Mouse (Mus musculus) kidney, adult 18-20 months (tissue): ENCODE data around the gene Plekho2.

Experiments used
- DNase-seq: peaks from one replicate; pipeline ENCODE4 v3.0.0; 2021

The Plekho2 gene

DNA sequence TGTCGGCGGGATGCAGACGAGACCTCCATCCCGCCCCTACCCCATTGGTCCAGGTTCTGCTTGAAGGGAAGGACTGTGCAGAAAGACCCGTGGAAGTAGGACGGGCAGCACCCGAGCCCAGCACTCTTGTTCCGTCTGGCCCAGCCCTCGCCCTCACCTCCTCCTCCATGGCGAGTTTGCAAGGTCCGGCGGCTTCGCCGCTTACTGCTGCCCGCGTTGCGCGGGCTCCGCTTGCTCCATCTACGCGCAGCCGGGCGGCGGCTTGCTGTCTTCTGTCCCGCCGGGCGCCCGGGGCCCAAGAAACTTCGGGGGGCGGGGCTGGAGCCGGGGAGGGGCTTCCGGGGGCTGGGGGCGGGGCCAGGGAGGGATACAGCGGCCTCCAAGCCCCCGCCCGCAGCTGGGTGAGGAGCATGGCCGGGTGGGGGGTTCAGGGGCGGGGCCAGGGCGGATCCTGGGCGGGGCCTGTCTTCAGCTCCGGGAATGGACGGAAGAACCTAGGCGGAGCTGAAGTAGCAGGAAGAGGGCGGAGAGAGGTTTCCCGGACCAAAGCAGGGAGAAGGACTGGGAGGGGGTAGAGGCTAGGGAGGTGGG is at the start of gene Plekho2:
Plekho2 (minus strand) TSS at position 260 of the 591 bp plus-strand sequence.
- peak; percentile 91 for DNase-seq

DNA sequence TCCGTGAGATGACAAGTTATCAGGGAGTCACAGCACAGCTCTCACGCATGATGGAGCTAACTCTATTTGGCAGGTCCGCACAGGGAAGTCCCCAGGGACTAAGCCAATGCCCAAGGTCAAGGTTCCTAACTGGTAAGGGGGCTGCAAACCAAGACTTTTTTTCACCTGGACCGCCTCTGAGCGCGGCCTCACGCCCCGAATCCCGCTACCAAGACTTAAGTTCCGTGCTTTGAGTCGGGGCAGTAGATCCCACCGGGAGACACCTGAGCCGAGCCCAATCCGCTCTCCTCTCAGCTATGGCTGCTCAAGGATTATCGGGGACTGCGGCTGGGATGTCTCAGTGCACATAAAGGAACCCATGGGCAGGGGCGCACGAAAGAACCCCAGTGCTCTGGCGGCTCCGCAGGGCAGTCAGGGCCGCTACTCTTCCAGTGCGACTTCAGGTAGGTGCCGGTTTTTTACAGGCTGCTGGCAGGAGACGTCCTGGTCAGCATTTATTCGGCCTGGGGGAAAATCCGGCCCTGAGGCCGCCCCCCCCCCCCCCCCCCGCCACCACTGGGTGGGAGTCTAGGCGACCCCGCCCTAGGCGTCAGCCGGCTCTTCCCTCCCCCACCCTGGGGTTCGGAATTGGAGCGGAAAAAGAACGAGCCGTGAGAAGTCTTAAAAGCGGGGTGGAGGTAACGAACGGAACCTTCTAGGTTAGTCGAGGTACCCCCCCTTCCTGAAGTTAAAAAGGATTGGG is 49.4 kb upstream of the Plekho2 start, which contains the start of gene Rbpms2:
Rbpms2 (plus strand) TSS at position 624 of the 742 bp plus-strand sequence.
- peak; percentile 75 for DNase-seq

DNA sequence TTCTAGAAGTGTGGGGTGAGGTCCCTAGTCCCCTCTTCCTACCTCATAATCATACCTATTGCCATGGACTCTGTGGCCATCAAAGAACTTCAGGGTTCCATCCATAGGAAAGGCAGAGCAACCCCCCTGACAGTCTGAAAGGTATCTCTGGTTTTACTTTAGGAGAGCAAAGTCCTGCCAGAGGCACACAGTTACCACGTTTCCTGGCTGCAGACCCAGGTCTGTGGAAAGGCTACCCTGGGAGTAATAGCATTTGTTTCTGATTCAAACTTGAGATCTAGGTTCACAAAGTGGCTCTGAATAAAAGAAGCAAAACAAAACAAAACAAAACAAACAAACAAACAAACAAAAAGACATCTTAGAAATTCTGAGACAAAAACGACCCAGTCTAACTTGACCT is 44.4 kb upstream of the Plekho2 start:
- DNase-seq = no peak

DNA sequence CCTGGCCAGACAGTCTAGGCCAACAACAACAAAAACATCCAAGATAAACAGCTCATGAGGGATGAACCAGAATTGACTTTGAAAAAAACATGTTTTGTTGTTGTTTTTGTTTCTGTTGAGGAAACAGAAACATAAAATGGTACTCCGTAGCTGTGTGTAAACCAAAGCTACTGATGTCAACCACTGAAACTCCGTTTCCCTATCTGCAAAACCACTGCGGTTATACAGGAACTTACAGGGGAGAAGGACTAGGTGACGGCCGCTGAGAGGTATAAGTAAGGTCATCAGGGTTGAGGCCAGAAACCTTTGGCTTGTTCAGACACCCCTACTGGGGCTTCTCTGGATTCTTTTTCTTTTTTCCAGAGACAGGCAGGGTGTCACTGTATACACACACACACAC is 43.0 kb upstream of the Plekho2 start:
- no peak for DNase-seq

DNA sequence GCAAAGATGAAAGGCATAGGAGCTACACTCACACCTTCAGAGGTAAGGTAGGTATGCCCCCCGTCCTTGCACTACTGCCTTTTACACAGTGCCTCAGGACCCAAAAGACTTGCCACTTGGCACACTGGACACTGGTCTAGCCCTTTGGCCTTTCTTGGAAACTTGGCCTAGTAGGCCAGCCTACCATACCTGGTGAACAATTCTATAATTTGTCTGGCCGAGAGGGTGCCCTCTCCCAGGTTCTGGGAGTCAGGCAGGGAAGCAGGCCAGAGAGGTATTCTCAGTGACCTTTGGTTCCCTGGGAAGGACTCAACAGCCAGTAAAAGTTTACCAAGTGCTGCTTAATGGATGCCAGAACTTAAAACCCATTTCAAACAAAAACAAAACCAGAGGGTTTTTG is 41.8 kb upstream of the Plekho2 start:
- DNase-seq = peak; percentile 61

DNA sequence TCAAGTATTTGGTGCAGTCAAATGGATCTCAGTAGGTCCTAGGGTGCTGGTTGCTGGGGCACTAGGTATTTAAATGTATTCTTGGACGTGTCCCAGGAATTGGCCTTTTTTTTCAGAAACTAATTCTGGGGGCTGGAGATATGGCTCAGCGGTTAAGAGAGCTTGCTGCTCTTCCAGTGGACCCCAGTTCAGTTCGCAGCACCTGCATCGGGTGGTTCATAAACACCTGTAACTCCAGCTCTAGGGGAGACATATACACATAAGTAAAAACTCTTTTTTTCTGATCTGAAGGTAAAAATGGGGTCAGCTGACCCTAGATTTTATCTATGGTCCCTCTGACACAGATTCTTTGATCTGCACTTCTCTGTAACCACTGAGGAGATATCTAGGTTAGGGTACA is 41.4 kb upstream of the Plekho2 start:
- DNase-seq = no peak

DNA sequence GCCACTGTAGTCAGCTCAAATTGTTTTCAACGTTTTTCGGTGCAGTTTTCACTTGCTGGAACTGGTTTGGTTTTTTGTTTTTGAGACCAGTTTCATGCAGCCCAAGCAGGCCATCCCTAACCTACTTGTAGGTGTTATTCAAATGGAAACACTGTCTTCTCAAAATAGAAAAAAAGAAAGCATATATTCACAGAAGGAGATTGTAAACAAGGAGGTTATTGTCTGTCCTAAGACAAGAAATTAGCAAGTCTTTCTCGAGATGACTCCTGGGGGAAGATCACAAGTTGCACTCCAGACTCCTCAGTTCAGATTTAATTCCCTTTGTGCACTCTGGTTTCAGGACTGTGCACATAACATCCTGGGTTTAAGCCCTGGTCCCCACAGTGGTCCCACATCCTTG is 39.5 kb upstream of the Plekho2 start:
- DNase-seq = no peak

DNA sequence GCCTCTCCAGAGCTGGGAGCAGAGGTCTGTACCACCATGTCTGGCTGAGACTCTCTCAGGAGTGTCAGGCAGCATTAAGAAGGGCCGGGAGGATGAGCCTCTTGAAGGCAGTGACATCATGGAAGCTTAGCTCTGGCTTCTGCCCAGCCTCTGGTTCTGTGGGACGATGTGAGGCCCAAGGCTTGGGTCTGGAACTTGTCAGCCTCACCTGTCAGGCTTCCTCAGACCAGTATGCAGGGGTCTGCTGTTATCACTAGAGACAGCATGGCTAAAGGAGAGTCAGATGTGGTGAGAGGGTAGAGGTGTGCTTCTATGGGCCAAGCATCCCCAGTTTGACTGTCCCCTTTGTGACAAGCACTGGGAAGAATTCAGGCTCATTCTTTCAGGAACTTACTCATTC is 33.3 kb upstream of the Plekho2 start:
- DNase-seq = no peak

DNA sequence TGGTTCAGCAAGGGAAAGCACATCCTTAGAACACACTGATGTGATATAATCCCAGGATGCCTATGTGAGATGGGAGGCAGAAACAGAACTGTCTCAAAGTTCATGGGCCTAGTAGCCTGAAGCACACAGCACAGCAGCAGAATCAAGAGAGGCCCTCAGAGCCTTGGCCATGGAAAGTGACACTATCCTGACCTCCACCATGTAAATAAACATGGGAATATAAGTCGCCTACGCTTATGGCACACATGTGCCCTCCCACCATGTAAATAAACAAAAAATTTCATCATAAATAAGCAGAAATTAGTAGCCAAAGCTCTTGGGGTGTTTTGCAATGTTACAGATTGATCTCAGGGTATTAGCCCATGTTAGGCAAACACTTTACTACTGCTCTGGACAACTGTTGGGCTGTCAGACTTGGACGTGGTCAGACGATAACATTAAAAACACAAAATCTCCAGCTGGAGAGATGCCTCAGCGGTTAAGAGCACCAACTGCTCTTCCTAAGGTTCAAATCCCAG is 32.2 kb upstream of the Plekho2 start:
- DNase-seq = no peak

DNA sequence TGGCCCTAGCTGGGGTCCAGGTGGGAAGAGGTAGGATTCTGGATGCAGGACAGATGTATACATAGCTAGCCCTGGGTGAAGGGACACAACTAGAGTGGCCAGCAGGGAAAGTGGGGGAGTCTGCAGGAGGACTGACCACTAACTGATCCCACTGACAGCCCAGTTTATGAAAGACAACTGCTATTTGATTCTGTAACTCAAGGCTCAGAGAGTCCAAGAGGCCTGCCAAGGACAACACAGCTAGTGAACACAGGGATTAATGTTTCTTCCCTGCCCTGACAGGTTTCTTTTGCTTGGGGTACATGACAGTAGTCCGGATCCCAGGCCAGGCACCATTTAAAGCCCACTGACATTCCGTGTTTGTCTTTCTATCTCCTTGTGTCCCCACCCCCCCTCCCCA is 27.3 kb upstream of the Plekho2 start:
- no peak for DNase-seq

DNA sequence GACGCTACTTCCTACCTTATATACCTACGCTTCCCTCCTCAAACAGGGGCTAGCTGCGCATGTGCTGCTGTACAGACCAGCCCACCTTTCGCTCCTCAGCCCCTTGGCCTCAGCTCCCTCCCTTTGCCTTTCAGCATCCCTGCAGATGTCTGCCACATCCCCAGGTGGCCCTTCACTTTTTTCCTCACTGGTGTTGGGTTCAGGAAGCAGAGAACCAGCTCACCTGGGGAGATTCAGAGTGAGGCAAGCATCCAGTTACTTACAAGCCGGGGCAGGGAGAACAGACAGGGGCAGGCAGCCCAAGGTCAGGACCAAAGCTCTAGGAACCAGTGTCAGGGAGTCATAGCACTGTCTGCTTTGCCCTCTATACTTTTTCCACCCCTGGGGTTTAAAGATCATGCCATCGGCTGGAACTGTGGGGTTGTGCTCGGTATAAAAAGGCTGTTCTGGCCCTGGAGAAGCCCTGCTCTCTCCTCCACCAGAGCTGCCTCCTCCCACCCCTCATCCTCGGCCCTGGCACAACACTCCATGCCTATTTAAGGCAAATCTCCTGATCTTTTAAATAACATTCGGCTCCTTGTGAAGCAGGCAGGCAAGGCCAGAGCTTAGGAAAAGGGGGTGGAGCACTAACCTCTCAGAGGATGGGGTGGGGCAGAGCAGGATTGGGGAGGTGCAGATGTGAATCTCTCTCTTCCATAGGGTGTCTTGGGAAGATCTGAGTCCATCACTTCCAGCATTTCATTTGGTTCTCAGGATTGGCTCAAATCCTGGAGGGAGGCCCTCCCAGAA is 26.7 kb upstream of the Plekho2 start:
- DNase-seq = no peak

DNA sequence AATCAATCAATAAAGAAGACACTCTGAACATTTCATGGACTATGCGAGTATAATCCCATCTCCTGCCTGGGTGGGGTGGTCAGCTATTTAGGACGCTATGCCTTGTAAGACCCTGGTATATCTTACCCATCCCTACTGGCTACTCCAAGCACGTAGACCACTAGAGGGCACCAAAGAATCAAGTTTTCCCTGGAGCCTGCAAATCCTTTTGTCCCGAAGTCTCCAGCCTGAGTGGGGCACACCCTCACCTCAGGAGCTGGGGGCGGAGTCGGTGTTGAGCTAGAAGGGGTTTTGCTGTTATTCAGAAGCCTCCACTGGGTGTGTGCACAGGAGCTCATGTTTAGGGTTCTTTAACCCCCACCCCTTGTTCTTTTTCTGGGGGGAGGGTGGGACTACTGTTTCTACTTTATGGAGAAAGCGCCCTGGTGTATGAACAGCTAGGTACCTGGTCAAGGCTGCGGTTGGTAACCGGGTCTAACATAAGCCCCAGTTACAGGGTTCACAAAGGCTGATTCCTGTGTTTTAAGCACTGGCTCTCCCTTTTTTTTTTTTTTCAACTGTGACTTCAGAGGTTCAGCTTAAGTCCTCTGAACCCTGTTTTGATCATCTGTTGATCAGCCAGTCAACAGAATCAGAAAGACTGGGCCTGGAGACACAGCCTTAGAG is 25.8 kb upstream of the Plekho2 start:
- peak; percentile 68 for DNase-seq

DNA sequence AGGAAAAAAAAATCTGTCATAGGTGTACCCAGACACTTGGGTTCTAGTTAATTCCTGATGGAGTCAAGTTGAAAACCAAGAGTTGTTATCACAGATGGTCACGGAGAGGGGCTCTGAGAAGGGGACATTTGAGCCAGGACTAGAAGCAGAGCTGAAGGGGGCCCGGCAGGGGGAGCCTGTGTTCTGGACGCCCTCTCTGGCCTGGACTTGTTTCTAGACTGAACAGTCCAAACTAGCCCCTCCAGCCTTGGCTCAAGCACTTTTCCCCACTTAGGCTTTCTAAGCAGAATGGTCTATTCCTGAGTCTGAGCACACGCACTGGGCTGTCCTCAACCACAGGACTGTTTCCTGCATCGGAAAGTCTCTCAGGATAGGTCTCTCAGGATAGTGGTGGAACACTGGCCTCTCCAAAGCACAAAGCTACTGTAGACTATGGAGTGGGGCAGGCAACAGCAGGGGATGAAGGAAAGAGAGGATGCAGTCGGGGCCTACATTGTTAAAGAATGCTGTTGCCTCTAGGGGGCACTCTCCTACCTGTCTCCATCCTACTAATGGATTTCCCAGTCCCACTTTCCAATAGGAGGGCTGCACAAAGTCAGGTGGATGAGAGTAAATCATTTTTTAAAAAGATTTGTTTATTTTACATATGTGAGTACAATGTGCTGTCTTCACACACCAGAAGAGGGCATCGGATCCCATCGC is 23.7 kb upstream of the Plekho2 start:
- DNase-seq = no peak

DNA sequence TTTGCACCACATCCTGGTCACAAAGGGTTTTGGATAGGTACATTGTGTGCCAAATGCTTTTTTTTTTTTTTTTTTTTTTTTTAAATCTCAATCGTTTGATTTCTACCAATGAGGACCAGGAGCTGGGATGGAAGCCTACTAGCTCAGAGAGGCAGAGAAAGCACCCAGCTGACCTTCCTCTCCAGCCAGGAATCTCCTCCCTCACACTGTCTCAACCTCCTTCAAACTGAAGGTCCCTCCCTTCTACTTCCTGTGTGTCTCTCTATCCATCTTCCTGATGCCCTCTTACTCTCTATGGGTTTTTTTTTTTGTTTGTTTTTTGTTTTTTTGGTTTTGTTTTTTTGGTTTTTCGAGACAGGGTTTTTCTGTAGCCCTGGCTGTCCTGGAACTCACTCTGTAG is 21.1 kb upstream of the Plekho2 start:
- no peak for DNase-seq

DNA sequence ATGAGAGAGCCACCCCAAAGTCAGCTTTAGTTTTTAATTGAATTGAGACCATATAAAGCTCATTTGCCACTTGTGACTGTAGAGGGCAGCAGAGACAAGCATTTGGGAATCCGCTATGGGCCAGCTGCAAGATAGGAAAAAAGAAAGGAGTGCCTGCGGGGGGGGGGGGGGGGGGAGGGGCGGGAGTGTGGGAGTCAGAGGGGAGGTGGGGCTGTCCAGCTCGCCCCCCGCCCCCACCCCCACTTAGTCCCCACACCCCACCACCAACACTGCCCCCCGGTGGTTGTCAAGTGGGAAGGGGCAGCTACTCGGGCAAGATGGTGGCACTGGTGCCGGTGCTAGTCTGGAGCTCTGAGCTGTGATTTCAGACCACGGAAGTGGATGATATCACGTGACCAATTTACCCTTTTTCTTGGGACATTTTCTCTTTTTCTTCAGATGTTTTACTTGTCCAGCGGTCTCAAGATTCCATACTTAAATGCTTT is 19.0 kb upstream of the Plekho2 start:
- peak; percentile 36 for DNase-seq

DNA sequence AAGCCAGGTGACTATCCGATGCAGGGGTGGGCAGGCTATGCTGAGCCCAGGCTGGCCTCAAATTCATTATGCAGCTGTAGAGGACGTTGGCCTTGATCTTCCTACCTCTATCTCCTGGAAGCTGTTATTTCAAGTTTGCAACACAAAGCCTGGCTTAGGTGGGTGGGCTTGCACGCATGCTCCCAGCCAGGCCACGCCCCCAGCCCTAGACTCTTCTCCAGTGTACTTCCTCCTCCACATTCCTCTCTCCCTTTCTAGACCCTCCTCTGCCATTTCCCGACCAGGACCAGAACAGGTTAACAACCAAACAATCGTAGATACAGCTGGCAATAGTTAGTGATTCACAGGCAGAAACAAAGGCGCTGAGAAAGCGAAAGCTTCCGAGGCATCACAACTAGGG is 13.8 kb upstream of the Plekho2 start:
- DNase-seq = no peak

DNA sequence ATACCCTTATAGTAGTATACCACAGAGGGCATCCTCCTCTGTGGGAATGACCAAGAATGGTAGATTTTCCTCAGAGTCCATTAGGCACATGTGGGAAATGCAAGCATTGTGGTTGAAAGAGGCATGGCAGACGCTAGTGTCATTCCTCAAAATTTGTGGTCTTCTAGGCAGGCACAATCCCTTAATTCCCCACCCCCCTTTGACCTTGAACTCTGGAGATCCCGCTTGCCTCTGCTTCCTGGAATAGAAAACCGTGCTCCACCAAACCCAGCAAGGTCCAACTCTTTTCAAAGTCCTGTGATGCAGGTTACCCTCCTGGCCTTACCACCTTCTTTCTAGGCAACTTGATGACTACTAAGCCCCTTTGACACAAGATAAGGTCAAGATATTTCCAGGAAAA is 12.9 kb upstream of the Plekho2 start:
- no peak for DNase-seq

DNA sequence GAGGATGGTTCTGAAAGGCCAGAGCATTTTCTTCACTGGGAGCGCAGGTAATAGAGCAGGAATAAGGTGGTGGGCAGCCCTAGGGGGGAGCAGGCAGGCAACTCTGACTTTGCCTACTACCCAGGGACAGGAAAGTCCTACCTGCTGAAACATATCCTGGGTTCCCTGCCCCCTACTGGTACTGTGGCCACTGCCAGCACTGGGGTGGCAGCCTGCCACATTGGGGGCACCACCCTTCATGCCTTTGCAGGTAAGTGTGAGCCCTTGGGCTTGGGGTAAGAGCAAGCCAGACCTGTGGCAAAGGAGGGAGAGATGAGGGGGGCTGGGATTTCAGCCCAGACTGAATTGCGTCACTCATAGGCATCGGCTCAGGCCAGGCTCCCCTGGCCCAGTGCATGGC is 9.3 kb upstream of the Plekho2 start:
- DNase-seq = no peak

DNA sequence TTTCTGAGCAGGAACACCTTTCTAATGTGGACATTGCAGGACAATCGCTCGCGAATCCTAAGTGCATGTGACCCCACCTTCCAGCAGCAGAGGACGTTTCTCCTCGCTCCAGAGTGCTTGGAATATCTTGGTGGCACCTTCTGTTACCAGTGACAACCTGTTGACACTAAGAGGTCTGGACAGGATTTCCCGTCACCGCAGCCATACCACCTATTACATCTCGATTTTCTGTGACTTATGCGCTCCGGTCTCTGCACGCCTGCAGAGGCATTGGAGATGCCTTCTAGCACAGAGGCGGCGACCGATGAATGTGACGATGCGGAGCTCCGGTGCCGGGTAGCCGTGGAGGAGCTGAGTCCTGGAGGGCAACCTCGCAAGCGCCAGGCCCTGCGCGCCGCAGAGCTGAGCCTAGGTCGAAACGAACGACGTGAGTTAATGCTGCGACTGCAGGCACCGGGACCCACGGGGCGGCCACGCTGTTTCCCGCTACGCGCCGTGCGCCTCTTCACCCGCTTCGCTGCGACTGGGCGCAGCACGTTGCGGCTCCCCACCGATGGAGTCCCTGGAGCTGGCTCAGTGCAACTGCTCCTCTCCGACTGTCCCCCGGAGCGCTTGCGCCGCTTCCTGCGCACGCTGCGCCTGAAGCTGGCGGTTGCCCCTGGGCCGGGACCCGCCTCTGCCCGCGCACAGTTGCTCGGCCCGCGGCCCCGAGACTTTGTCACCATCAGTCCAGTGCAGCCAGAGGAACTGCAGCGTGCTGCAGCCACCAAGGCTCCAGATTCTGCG is 7.9 kb upstream of the Plekho2 start:
- no peak for DNase-seq

DNA sequence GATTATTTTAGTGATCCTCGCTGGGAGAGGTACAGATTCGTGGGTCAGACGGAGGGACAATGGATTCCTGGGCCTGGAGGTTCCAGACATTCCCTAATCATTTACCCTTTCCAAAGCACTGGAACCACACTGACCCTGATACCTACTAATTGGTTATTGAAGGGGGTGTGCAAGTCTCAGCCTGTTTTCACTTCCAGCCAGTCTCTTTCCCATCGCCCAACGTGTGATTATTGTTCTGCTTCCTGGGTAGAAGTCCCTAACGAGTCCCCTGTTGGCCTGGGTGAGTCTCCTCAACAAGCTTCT is 7.4 kb upstream of the Plekho2 start:
- DNase-seq = no peak

DNA sequence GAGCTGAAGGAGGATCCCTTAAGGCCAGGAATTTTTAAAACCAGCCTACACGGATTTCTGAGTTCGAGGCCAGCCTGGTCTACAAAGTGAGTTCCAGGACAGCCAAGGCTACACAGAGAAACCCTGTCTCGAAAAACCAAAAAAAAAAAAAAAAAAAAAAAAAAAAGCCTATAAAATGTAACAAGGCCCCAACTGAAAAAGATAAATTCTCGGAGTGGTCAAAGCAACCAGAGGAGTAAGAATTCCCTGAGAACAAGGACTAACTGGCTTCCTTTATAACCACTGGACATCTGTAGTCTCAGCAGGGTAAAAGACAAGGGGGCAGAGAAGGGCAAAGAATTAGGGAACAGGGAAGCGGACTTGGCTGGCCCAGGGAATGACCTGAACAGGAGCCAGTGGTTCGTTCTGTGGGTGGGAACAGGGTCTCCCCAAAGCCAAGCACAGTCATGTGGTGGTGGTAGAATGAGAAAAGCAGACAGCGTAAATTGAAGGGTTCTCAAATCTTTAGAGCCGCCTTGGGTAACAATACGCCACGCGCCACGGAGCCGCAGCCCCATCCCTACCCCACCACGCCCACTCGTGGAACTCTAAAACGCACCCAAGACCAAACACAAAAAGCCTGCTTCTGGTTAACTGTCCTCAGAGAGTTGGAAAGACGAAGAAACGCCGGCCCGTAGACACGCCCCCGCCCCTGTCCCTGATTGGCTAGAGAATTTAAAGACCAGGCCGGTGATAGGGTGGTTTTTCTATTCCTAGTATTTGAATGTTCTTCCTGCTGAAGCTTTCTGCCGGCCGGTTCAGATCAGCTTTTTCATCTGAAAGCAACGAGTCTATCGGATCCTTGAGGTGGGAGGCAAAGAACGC is 6.8 kb upstream of the Plekho2 start, which contains the start of gene Pif1:
Pif1 (plus strand) TSS at position 755 of the 864 bp plus-strand sequence.
- DNase-seq = peak; percentile 83
